Mouse (Mus musculus) small intestine, adult 2 months (tissue): Measurements from ENCODE around the gene Dmkn.

Source experiments
- CTCF ChIP-seq: fragments of 200-500 bp; IDR thresholded peaks from 2 replicates; pipeline ENCODE4 v1.5.1; 2012; ENCODE audit warnings: low read depth, mild to moderate bottlenecking, control low read depth, inconsistent platforms, low read length, moderate library complexity, mixed read lengths; ENCODE audit not compliant: insufficient replicate concordance, insufficient read length; ENCODE audit errors: extremely low read depth
- POLR2A ChIP-seq: fragments of 200-500 bp; IDR thresholded peaks from 2 replicates; pipeline ENCODE4 v1.6.1; 2012; ENCODE audit warnings: low read depth, mild to moderate bottlenecking, control low read depth, inconsistent platforms, low read length, moderate library complexity

DNA sequence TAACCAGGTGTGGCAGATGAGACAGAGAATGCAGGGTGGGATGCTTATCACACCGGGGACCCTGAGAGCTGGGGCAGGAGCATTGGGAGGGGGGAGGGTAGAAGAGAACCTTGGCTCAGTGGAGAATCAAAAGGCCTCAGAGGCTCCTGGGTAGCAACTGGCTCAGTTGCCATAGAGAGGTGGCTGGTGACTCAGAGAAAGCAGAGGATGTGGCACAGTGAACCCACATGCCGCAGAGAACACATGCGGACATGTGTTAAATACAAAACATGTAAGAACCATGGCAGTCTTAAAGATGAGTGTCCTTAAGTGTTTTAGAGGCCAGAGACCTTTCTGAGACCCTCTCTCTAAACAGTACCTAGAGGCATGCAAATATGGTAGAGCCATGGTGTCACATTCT is 27.3 kb upstream of the Dmkn start:
- TF ChIP-seq POLR2A (no peak), CTCF (no peak)
